Mouse (Mus musculus): ENCODE data around the gene Prkce.

Gene Prkce

GRCm38 (mm10) chr17:86370106-86370742 is 202.6 kb downstream of the Prkce start:
- DNase-seq (ENCODE audit: low spot score), result no peak

GRCm38 (mm10) chr17:86371101-86371561 is 203.5 kb downstream of the Prkce start:
- peak; percentile 49 for DNase-seq (ENCODE audit: low spot score)

- no peak for DNase-seq (ENCODE audit: low spot score)
Observed at GRCm38 (mm10) chr17:86376389-86376788, 208.8 kb downstream of the Prkce start.

GRCm38 (mm10) chr17:86377863-86378262 is 210.3 kb downstream of the Prkce start:
- DNase-seq (ENCODE audit: low spot score), result no peak

- DNase-seq (ENCODE audit: low spot score), result no peak
Observed at GRCm38 (mm10) chr17:86378611-86379010, 211.0 kb downstream of the Prkce start.

GRCm38 (mm10) chr17:86379405-86380137 is 212.0 kb downstream of the Prkce start:
- DNase-seq (ENCODE audit: low spot score), result no peak

GRCm38 (mm10) chr17:86381464-86381863 is 213.9 kb downstream of the Prkce start:
- no peak for DNase-seq (ENCODE audit: low spot score)

- no peak for DNase-seq (ENCODE audit: low spot score)
Observed at GRCm38 (mm10) chr17:86382885-86383284, 215.3 kb downstream of the Prkce start.

GRCm38 (mm10) chr17:86383699-86384572 is 216.4 kb downstream of the Prkce start:
- DNase-seq (ENCODE audit: low spot score), result no peak

- DNase-seq (ENCODE audit: low spot score), result no peak
Observed at GRCm38 (mm10) chr17:86392475-86392874, 224.9 kb downstream of the Prkce start.

- no peak for DNase-seq (ENCODE audit: low spot score)
Observed at GRCm38 (mm10) chr17:86393191-86393590, 225.6 kb downstream of the Prkce start.

GRCm38 (mm10) chr17:86397097-86397496 is 229.5 kb downstream of the Prkce start:
- DNase-seq (ENCODE audit: low spot score), result no peak

- no peak for DNase-seq (ENCODE audit: low spot score)
Observed at GRCm38 (mm10) chr17:86397647-86398046, 230.1 kb downstream of the Prkce start.

GRCm38 (mm10) chr17:86398226-86398625 is 230.6 kb downstream of the Prkce start:
- DNase-seq (ENCODE audit: low spot score), result no peak

- DNase-seq (ENCODE audit: low spot score), result peak; percentile 7
Observed at GRCm38 (mm10) chr17:86400032-86400431, 232.4 kb downstream of the Prkce start.

- no peak for DNase-seq (ENCODE audit: low spot score)
Observed at GRCm38 (mm10) chr17:86404795-86405501, 237.4 kb downstream of the Prkce start.

GRCm38 (mm10) chr17:86405644-86406043 is 238.1 kb downstream of the Prkce start:
- no peak for DNase-seq (ENCODE audit: low spot score)

- DNase-seq (ENCODE audit: low spot score), result no peak
Observed at GRCm38 (mm10) chr17:86407921-86408613, 240.5 kb downstream of the Prkce start.

GRCm38 (mm10) chr17:86408614-86409006 is 241.0 kb downstream of the Prkce start:
- no peak for DNase-seq (ENCODE audit: low spot score)

GRCm38 (mm10) chr17:86409485-86409884 is 241.9 kb downstream of the Prkce start:
- no peak for DNase-seq (ENCODE audit: low spot score)

- DNase-seq (ENCODE audit: low spot score), result no peak
Observed at GRCm38 (mm10) chr17:86410496-86410895, 242.9 kb downstream of the Prkce start.

All from MN1 (cell line).